Mouse (Mus musculus): ENCODE measurements around the gene Zfp618. TPM values are rescaled to one million over a fixed set of nuclear protein-coding genes. Genes with fewer than 3 reads are reported as not detected.

Zfp618 gene
- polyA plus RNA-seq, 1 experiment, result 0.60 TPM

DNA sequence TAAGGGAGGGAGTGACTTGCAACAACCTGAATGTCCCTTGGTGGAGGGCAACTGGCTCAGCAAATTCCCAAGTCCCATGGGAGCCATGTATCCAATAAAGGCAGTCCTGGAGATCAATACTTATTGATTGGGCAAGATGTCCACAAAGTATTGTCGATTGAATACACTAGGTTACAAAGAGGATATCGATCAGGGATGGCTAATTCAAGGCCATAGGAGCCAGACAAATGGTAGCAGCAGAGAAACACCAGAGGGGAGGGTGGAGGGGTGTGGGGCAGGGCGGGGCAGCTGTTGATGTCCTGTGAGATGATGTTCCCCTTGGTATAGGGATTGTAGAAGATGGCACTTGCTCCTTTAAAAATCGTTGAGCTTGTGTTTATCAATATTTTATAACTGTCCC is 136.7 kb downstream of the Zfp618 start:
- Histone ChIP-seq H3K27me3 (ENCODE audit: control insufficient read depth, insufficient read depth, low read length) (no peaks in the 10 kb centered on the region), H3K27ac (ENCODE audit: insufficient read depth, low read depth, low read length) (no peak overlapping the region), H3K4me3 (ENCODE audit: low read depth, low read length) (no peak overlapping the region), H3K36me3 (ENCODE audit: control insufficient read depth, insufficient read depth, low read length) (no peaks in the 10 kb centered on the region), H3K4me1 (ENCODE audit: control insufficient read depth, insufficient read depth, insufficient read length, low read length) (no peaks in the 10 kb centered on the region)
- TF ChIP-seq POLR2A (IDR thresholded peaks at IDR 0.05; ENCODE audit: low read depth, low read length) (no peak), CTCF (IDR thresholded peaks at IDR 0.05; ENCODE audit: extremely low read depth, insufficient read length, insufficient replicate concordance, low read depth, low read length) (no peak)
- WGBS, result 71% methylated on average over 4 of the region's 4 CpGs

DNA sequence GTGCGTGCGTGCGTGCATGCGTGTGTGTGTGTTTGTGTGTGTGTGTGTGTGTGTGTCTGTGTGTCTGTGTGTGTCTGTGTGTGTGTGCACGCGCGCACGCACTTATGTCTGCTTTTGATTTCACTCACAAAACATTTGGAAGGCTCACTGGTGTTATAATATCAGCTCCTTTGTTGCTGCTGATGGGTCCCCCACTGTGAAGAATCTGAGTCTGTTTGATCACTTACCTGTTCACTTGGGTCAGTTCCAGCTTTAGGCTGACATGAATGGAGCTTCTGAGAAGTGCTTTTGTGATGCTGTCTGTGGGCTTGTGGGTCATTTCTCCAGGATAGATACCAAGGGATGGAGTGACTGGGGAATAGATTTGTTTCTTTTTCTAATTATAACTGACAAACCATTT is 140.3 kb downstream of the Zfp618 start:
- H3K4me1 ChIP-seq (ENCODE audit: control insufficient read depth, insufficient read depth, insufficient read length, low read length), result no peaks in the 10 kb centered on the region
- H3K27ac ChIP-seq (ENCODE audit: insufficient read depth, low read depth, low read length), result no peak overlapping the region
- H3K27me3 ChIP-seq (ENCODE audit: control insufficient read depth, insufficient read depth, low read length), result no peaks in the 10 kb centered on the region
- H3K36me3 ChIP-seq (ENCODE audit: control insufficient read depth, insufficient read depth, low read length), result no peaks in the 10 kb centered on the region
- TF ChIP-seq POLR2A (IDR thresholded peaks at IDR 0.05; ENCODE audit: low read depth, low read length), result no peak
- TF ChIP-seq CTCF (IDR thresholded peaks at IDR 0.05; ENCODE audit: extremely low read depth, insufficient read length, insufficient replicate concordance, low read depth, low read length), result no peak
- H3K4me3 ChIP-seq (ENCODE audit: low read depth, low read length), result no peak overlapping the region
- 95% methylated on average over 8 of the region's 8 CpGs for WGBS

DNA sequence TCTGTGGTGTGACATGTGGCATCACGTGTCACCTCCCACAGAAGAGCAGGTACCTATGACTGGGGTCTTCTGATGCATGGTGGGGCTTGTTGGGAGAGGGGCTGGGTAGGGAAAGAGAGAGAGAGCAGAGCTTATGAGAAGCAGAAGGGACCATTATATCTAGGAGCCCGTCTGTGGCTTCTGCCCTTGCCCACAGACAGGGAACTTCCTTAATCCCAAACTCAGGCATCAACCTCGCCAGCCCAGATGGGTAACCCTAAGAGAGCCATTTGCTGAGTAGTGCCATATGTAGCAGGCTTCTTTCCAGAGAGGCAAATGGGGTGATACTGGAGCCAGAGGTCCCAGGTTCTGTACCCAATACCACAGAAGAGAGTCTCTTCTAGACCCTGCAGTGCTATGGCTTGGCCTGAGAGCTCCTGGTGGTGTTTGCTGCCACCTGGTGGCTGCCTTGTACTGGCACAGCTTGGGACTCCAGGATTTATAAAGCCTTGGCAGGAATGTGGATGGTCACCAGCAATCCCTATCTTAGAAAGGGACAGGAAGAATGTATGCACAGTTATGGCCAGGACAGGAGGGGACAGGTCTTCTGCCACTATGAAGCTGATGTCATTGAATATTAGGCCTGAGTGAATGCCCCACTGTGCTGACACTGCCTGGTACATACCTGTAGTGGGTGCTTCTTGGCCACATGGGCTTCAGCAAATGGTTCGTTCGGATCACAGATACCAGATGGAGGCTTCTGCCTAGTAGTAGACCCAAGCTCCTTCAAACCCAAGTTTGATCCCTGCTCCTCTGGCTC is 153.5 kb downstream of the Zfp618 start:
- no peaks in the 10 kb centered on the region for H3K4me1 ChIP-seq (ENCODE audit: control insufficient read depth, insufficient read depth, insufficient read length, low read length)
- H3K4me3 ChIP-seq (ENCODE audit: low read depth, low read length), result no peak overlapping the region
- WGBS, result 88% methylated on average over 5 of the region's 5 CpGs
- no peak for TF ChIP-seq POLR2A (IDR thresholded peaks at IDR 0.05; ENCODE audit: low read depth, low read length)
- TF ChIP-seq CTCF (IDR thresholded peaks at IDR 0.05; ENCODE audit: extremely low read depth, insufficient read length, insufficient replicate concordance, low read depth, low read length), result peak; percentile 92; the same call in 1 of the 2 replicates
- no peak overlapping the region for H3K27ac ChIP-seq (ENCODE audit: insufficient read depth, low read depth, low read length)
- no peaks in the 10 kb centered on the region for H3K27me3 ChIP-seq (ENCODE audit: control insufficient read depth, insufficient read depth, low read length)
- no peaks in the 10 kb centered on the region for H3K36me3 ChIP-seq (ENCODE audit: control insufficient read depth, insufficient read depth, low read length)

- no peak overlapping the region for H3K4me3 ChIP-seq (ENCODE audit: low read depth, low read length)
- no peak for TF ChIP-seq POLR2A (IDR thresholded peaks at IDR 0.05; ENCODE audit: low read depth, low read length)
- no peak for TF ChIP-seq CTCF (IDR thresholded peaks at IDR 0.05; ENCODE audit: extremely low read depth, insufficient read length, insufficient replicate concordance, low read depth, low read length)
- H3K27ac ChIP-seq (ENCODE audit: insufficient read depth, low read depth, low read length), result no peak overlapping the region
- H3K27me3 ChIP-seq (ENCODE audit: control insufficient read depth, insufficient read depth, low read length), result no peaks in the 10 kb centered on the region
- H3K36me3 ChIP-seq (ENCODE audit: control insufficient read depth, insufficient read depth, low read length), result no peaks in the 10 kb centered on the region
- H3K4me1 ChIP-seq (ENCODE audit: control insufficient read depth, insufficient read depth, insufficient read length, low read length), result no peaks in the 10 kb centered on the region
- WGBS, result 83% methylated on average over 8 of the region's 8 CpGs
These were observed 159.6 kb downstream of the Zfp618 start for GRCm38 (mm10) chr4:63124861-63125466.

DNA sequence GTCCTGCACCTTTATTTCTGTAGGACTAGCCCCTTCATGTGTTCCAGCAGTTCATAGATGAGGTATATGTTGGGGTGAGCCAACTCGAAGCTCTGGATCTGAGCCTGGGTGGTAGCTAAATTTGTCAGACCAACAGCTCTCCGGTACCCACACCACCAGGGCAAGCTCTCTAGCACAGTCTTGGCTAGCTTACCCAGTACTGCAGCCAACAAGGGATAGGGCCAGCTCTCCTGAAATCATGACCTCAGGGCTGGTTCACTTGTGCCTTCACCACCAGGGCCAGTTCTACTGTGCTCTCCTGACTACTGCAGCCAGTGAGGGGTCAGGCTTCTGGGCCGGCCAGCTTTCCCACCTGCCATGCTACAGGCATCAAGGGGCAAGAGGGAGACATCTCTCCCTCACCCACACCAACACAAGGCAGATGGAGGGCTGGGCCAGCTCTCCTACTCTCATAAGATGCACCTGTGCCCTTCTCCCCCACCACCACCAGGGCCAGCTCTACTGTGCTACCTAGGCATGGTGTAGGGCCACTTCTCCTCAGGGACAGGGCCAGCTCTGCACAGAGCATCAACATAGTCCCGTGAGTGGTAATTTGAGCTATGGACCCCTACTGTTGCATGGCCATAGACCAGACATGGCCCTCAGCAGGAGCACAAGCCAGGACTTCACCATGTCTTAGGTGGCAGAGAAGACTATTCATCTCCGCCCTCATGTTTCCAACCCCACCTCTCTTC is 164.7 kb downstream of the Zfp618 start:
- Histone ChIP-seq H3K36me3 (ENCODE audit: control insufficient read depth, insufficient read depth, low read length) (no peaks in the 10 kb centered on the region), H3K4me3 (ENCODE audit: low read depth, low read length) (no peak overlapping the region), H3K27me3 (ENCODE audit: control insufficient read depth, insufficient read depth, low read length) (no peaks in the 10 kb centered on the region), H3K4me1 (ENCODE audit: control insufficient read depth, insufficient read depth, insufficient read length, low read length) (no peaks in the 10 kb centered on the region), H3K27ac (ENCODE audit: insufficient read depth, low read depth, low read length) (no peak overlapping the region)
- WGBS, result 89% methylated on average over 5 of the region's 5 CpGs
- TF ChIP-seq CTCF (IDR thresholded peaks at IDR 0.05; ENCODE audit: extremely low read depth, insufficient read length, insufficient replicate concordance, low read depth, low read length), result no peak
- no peak for TF ChIP-seq POLR2A (IDR thresholded peaks at IDR 0.05; ENCODE audit: low read depth, low read length)

GRCm38 (mm10) chr4:63147268-63147667 is 181.9 kb downstream of the Zfp618 start:
- 96% methylated on average over 6 of the region's 6 CpGs for WGBS
- no peak overlapping the region for H3K27ac ChIP-seq (ENCODE audit: insufficient read depth, low read depth, low read length)
- TF ChIP-seq CTCF (IDR thresholded peaks at IDR 0.05; ENCODE audit: extremely low read depth, insufficient read length, insufficient replicate concordance, low read depth, low read length), result no peak
- TF ChIP-seq POLR2A (IDR thresholded peaks at IDR 0.05; ENCODE audit: low read depth, low read length), result no peak
- H3K4me1 ChIP-seq (ENCODE audit: control insufficient read depth, insufficient read depth, insufficient read length, low read length), result no peaks in the 10 kb centered on the region
- H3K27me3 ChIP-seq (ENCODE audit: control insufficient read depth, insufficient read depth, low read length), result no peaks in the 10 kb centered on the region
- no peaks in the 10 kb centered on the region for H3K36me3 ChIP-seq (ENCODE audit: control insufficient read depth, insufficient read depth, low read length)
- H3K4me3 ChIP-seq (ENCODE audit: low read depth, low read length), result no peak overlapping the region

GRCm38 (mm10) chr4:63151127-63151526 is 185.8 kb downstream of the Zfp618 start:
- H3K4me1 ChIP-seq (ENCODE audit: control insufficient read depth, insufficient read depth, insufficient read length, low read length), result no peaks in the 10 kb centered on the region
- no peaks in the 10 kb centered on the region for H3K36me3 ChIP-seq (ENCODE audit: control insufficient read depth, insufficient read depth, low read length)
- no peak overlapping the region for H3K27ac ChIP-seq (ENCODE audit: insufficient read depth, low read depth, low read length)
- WGBS, result 90% methylated on average over 6 of the region's 6 CpGs
- H3K4me3 ChIP-seq (ENCODE audit: low read depth, low read length), result no peak overlapping the region
- no peaks in the 10 kb centered on the region for H3K27me3 ChIP-seq (ENCODE audit: control insufficient read depth, insufficient read depth, low read length)
- TF ChIP-seq POLR2A (IDR thresholded peaks at IDR 0.05; ENCODE audit: low read depth, low read length), result no peak
- TF ChIP-seq CTCF (IDR thresholded peaks at IDR 0.05; ENCODE audit: extremely low read depth, insufficient read length, insufficient replicate concordance, low read depth, low read length), result no peak

Data from small intestine, adult 2 months (tissue).